Comparison of ENCODE assay signal across 9 mouse cellular contexts in genomic region chr4:127193378-127194155, GRCm38 (mm10). TPM values are rescaled to one million over a fixed set of nuclear protein-coding genes. Genes with fewer than 3 reads are reported as not detected.
DNase-seq lines count a peak whose midpoint lies in the region; ATAC-seq and TF ChIP-seq lines count a peak whose summit lies in the region.
"Had no signal": no experiment of that assay in that cellular context is flagged by ENCODE, and none has a peak within 500 bp of the region (broad histone marks: within the 10 kb centered on the region; RNA-seq: fewer than 3 reads in every experiment).

No protein-coding gene starts in this region.

- H3K27me3 ChIP-seq in heart, adult 2 months (ENCODE audit: control insufficient read depth, insufficient read depth, low read length) = no peaks in the 10 kb centered on the region
- H3K27me3 ChIP-seq in hindbrain, embryonic 12.5 days = no peaks in the 10 kb centered on the region

- no peaks in the 10 kb centered on the region for H3K79me2 ChIP-seq in heart, adult 2 months (replicated peaks; ENCODE audit: control insufficient read depth, insufficient read depth, low read length)

- TF ChIP-seq EP300 in heart, adult 2 months (IDR thresholded peaks at IDR 0.05; ENCODE audit: insufficient read depth, low read depth, low read length) = no peak

- H3K9me3 ChIP-seq in hindbrain, embryonic 12.5 days (replicated peaks) = no peaks in the 10 kb centered on the region

- no peak overlapping the region for H3K9ac ChIP-seq in heart, adult 2 months (ENCODE audit: low read depth, low read length)
- no peak overlapping the region for H3K9ac ChIP-seq in hindbrain, embryonic 12.5 days

- no peaks in the 10 kb centered on the region for H3K4me1 ChIP-seq in heart, adult 2 months (ENCODE audit: control insufficient read depth, insufficient read depth, low read length)
- peaks cover 21% of the 10 kb centered on the region for H3K4me1 ChIP-seq in hindbrain, embryonic 12.5 days

- H3K4me2 ChIP-seq in hindbrain, embryonic 12.5 days (replicated peaks) = no peak overlapping the region

- TF ChIP-seq CTCF in heart, adult 2 months (IDR thresholded peaks at IDR 0.05) = no peak

- TF ChIP-seq POLR2A in heart, adult 2 months (IDR thresholded peaks at IDR 0.05; ENCODE audit: insufficient read depth, low read depth, low read length) = no peak

- H3K4me3 ChIP-seq in heart, adult 2 months = no peak overlapping the region
- H3K4me3 ChIP-seq in hindbrain, embryonic 12.5 days = no peak overlapping the region

- peak; percentile 23 to 30 for DNase-seq in heart, adult 2 months
- DNase-seq in heart, postnatal 25 days (ENCODE audit: low spot score) = no peak
- peak; percentile 41 for DNase-seq in Muller cell, postnatal 12 days (ENCODE audit: inconsistent ontology term)
- peak; percentile 97 for DNase-seq in cerebellum, adult 11 months
- no peak for DNase-seq in ovary, postnatal 14 days (ENCODE audit: low spot score)
- no peak for DNase-seq in lung, adult 18-20 months
- DNase-seq: kidney, adult 9 months; lung, adult 2 months had no signal

- ATAC-seq in hindbrain, embryonic 12.5 days (ENCODE audit: low FRiP score) = no peak

- no peaks in the 10 kb centered on the region for H3K36me3 ChIP-seq in heart, adult 2 months (ENCODE audit: control insufficient read depth, insufficient read depth, low read length)
- H3K36me3 ChIP-seq in hindbrain, embryonic 12.5 days = peaks cover 12% of the 10 kb centered on the region

- intact Hi-C loops in heart, adult 2 months (cut with DNase I) = no loop called here
- intact Hi-C loops in heart, postnatal 25 days (cut with DNase I) = no loop called here

- WGBS in heart, adult 2 months = 45% methylated on average over 14 of the region's 14 CpGs
- 67% methylated on average over 14 of the region's 14 CpGs for WGBS in hindbrain, embryonic 12.5 days

- H3K27ac ChIP-seq in heart, adult 2 months = no peak overlapping the region
- H3K27ac ChIP-seq in hindbrain, embryonic 12.5 days = peak overlapping the region; percentile 24; the same call in 1 of the 2 replicates

RNA-seq across cellular contexts. Expression of gene Dlgap3, which starts 24.6 kb away (rescaled TPM):
- total RNA-seq in heart, adult 2 months (2021) = under 1 TPM; 0.20 to 0.21 TPM
- polyA plus RNA-seq in heart, adult 2 months (2012; rRNA removed) = 0.09 and 0.21 TPM in 2 replicates
- total RNA-seq in heart, postnatal 25 days (2021) = under 1 TPM; 0.10 to 0.48 TPM
- 12.5 and 13.3 TPM in 2 replicates for polyA plus RNA-seq in hindbrain, embryonic 12.5 days (2016; fragmentation: Nextera tagmentation; extraction: Ambion mirVana)

RNA-seq across cellular contexts. Expression of gene Smim12, which starts 50.0 kb away (rescaled TPM):
- 10 to 100 TPM; 50.3 to 51.6 TPM for total RNA-seq in heart, adult 2 months (2021)
- 43.3 and 47.7 TPM in 2 replicates for polyA plus RNA-seq in heart, adult 2 months (2012; rRNA removed)
- 10 to 100 TPM; 49.2 to 50.6 TPM for total RNA-seq in heart, postnatal 25 days (2021)
- 44.7 and 50.6 TPM in 2 replicates for polyA plus RNA-seq in hindbrain, embryonic 12.5 days (2016; fragmentation: Nextera tagmentation; extraction: Ambion mirVana)

Comparison
In these comparisons a context has a peak if more than half of its experiments do, and no peak if none do; other contexts are left out.
1. DNase-seq: peak in heart, adult 2 months (2 of 2), Muller cell, postnatal 12 days (single experiment) and cerebellum, adult 11 months (single experiment); none in heart, postnatal 25 days (single experiment), ovary, postnatal 14 days (single experiment) and lung, adult 18-20 months (0 of 2).